Mouse (Mus musculus) CD4-positive naive resting alpha-beta T cell, adult 76 days (primary cell): ENCODE data around the gene Mgat5b. TPM values are rescaled to one million over a fixed set of nuclear protein-coding genes. Genes with fewer than 3 reads are reported as not detected.

Source experiments
- total RNA-seq: library from RNA; stranded (reverse); gene quantifications from one replicate; pipeline ENCODE4 v1.2.4, GENCODE M21; 2023

Mgat5b gene
- total RNA-seq: not detected

DNA sequence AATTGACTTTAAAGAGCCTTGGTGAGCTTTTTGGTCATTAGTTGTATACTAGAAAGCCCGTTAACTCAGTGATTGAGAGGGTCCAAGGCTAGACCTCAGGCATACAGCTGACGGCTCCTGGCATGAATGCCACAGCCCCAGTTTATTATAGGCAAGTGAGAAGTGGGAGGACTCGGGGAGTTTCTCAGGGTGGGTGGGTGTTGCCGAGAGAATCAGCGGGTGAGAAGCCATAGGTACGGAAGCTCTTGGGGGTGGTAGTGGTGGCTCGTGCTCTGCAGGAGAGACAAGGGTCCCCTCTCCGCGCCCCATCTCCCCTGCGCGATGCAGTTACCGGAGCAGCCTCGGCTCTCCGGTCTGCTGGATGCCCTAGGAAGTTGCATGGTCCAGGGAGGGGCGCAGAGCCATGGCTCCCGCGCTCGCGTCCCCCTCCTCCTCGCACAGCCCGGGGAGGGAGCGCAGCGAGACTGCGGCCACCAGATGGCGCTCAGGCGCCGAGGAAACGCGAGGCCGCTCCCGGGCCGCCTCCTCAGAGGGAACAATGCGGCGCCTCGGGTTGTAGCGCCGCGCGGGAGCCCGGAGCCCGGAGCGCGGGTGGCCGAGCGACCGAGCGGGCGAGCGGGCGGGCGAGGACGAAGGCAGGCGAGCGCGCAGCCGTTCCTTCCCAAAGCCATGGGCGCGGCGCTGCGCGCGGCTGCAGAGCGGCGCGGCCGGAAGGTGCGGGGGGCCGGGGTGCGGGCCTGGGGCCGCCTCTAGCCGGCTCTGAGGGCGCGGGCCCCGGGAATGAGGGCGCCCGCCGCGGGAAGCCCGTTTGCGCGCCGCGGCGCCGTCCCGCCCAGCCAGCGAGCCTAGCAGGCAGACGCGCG lies at the start of gene Mgat5b:
Mgat5b (plus strand) TSS at position 541 of the 863 bp plus-strand sequence.

Other genes with a start within 250 kb of the Mgat5b start
- gene St6galnac1, start 143.4 kb upstream of the Mgat5b start, total RNA-seq: not detected
- not detected for gene Mxra7, start 90.8 kb upstream of the Mgat5b start, total RNA-seq
- 51.0 TPM for gene Mettl23, start 75.6 kb upstream of the Mgat5b start, total RNA-seq
- 54.8 TPM for gene Jmjd6, start 75.4 kb upstream of the Mgat5b start, total RNA-seq
- 10.8 TPM for gene Mfsd11, start 66.4 kb upstream of the Mgat5b start, total RNA-seq
- 401 TPM for gene Srsf2, start 65.8 kb upstream of the Mgat5b start, total RNA-seq
- 15.9 TPM for gene Sec14l1, start 196.3 kb downstream of the Mgat5b start, total RNA-seq